Mouse (Mus musculus) intestine, embryonic 16.5 days (tissue): ENCODE data around the gene Cx3cr1. TPM values are rescaled to one million over a fixed set of nuclear protein-coding genes. Genes with fewer than 3 reads are reported as not detected.

ENCODE experiments used
- ATAC-seq: fragments of 200-750 bp; cut with Nextera tagmentation; 2 replicates; pipeline ENCODE4 v1.8.0; 2017; ENCODE audit warnings: moderate TSS enrichment, moderate library complexity
- H3K27ac ChIP-seq: fragments of 300-500 bp; sonication (generic); 2 replicates; pipeline ENCODE4 v1.5.1; 2014; ENCODE audit warnings: mild to moderate bottlenecking, low read length
- H3K27me3 ChIP-seq: fragments of 300-500 bp; sonication (generic); replicated peaks from 2 replicates; pipeline ENCODE4 v1.6.1; 2014; ENCODE audit warnings: low read length, control low read depth, mixed read lengths; ENCODE audit not compliant: control insufficient read depth, insufficient read depth
- H3K36me3 ChIP-seq: fragments of 300-500 bp; sonication (generic); 2 replicates; pipeline ENCODE4 v1.6.1; 2014; ENCODE audit warnings: low read length, control low read depth; ENCODE audit not compliant: control insufficient read depth, insufficient read depth
- H3K4me1 ChIP-seq: fragments of 300-500 bp; sonication (generic); 2 replicates; pipeline ENCODE4 v1.6.1; 2014; ENCODE audit warnings: low read length, control low read depth, mixed read lengths; ENCODE audit not compliant: control insufficient read depth, insufficient read depth
- H3K4me2 ChIP-seq: fragments of 300-500 bp; sonication (generic); 2 replicates; pipeline ENCODE4 v1.6.1; 2014; ENCODE audit warnings: low read depth, low read length, control low read depth
- H3K4me3 ChIP-seq: fragments of 300-500 bp; sonication (generic); 2 replicates; pipeline ENCODE4 v1.5.1; 2014; ENCODE audit warnings: mild to moderate bottlenecking, low read length
- H3K9ac ChIP-seq: fragments of 300-500 bp; sonication (generic); 2 replicates; pipeline ENCODE4 v1.6.1; 2014; ENCODE audit warnings: low read depth, low read length
- H3K9me3 ChIP-seq: fragments of 300-500 bp; sonication (generic); 2 replicates; pipeline ENCODE4 v1.6.1; 2016; ENCODE audit warnings: low read length, control low read depth; ENCODE audit not compliant: control insufficient read depth
- whole genome bisulfite sequencing: fragments of 180-500 bp; shearing (Covaris S2); extraction: QIAGEN DNeasy Blood & Tissue Kit; methylation state at CpG from one replicate; pipeline ENCODE4 v1.1.7; 2014; 5-methylcytosine and 5-hydroxymethylcytosine counted together
- polyA plus RNA-seq: library from polyadenylated mRNA; unstranded; fragments of >200 nt; fragmentation: Nextera tagmentation; extraction: Ambion mirVana; gene quantifications from 2 replicates; pipeline ENCODE4 v1.2.1, GENCODE M21; 2015

Cx3cr1 gene
- polyA plus RNA-seq, 1 experiment from 2014 or later = 9.2 TPM

- Histone ChIP-seq H3K9me3 (no peaks in the 10 kb centered on the region), H3K27ac (no peak overlapping the region)
- WGBS = 83% methylated on average over 9 of the region's 9 CpGs
Measured at GRCm38 (mm10) chr9:119951388-119951787, 118.3 kb downstream of the Cx3cr1 start.

GRCm38 (mm10) chr9:119950434-119950833 is 119.2 kb downstream of the Cx3cr1 start:
- ATAC-seq = no peak
- H3K4me2 ChIP-seq = no peak overlapping the region
- WGBS = 37% methylated on average over 6 of the region's 6 CpGs
- H3K27ac ChIP-seq = no peak overlapping the region
- H3K4me3 ChIP-seq = no peak overlapping the region
- H3K9ac ChIP-seq = no peak overlapping the region
- peaks cover 5% of the 10 kb centered on the region; the same call in 1 of the 2 replicates for H3K4me1 ChIP-seq
- H3K36me3 ChIP-seq = no peaks in the 10 kb centered on the region
- H3K27me3 ChIP-seq = no peaks in the 10 kb centered on the region
- no peaks in the 10 kb centered on the region for H3K9me3 ChIP-seq

More at GRCm38 (mm10) chr9:119951388-119951787, 118.3 kb downstream of the Cx3cr1 start:
- Histone ChIP-seq H3K27me3 (no peaks in the 10 kb centered on the region), H3K4me1 (peaks cover 5% of the 10 kb centered on the region; the same call in 1 of the 2 replicates), H3K36me3 (no peaks in the 10 kb centered on the region), H3K4me2 (no peak overlapping the region), H3K4me3 (no peak overlapping the region), H3K9ac (no peak overlapping the region)
- no peak for ATAC-seq

- H3K36me3 ChIP-seq = no peaks in the 10 kb centered on the region
- no peaks in the 10 kb centered on the region for H3K27me3 ChIP-seq
- no peak overlapping the region for H3K4me3 ChIP-seq
- peaks cover 5% of the 10 kb centered on the region; the same call in 1 of the 2 replicates for H3K4me1 ChIP-seq
- H3K27ac ChIP-seq = no peak overlapping the region
- no peak for ATAC-seq
- no peak overlapping the region for H3K4me2 ChIP-seq
- H3K9ac ChIP-seq = no peak overlapping the region
- H3K9me3 ChIP-seq = no peaks in the 10 kb centered on the region
- 35% methylated on average over 3 of the region's 3 CpGs for WGBS
Measured at GRCm38 (mm10) chr9:119948804-119949203, 120.9 kb downstream of the Cx3cr1 start.

- Histone ChIP-seq H3K4me2 (no peak overlapping the region), H3K27ac (no peak overlapping the region), H3K36me3 (no peaks in the 10 kb centered on the region), H3K4me1 (no peaks in the 10 kb centered on the region), H3K9me3 (no peaks in the 10 kb centered on the region), H3K9ac (no peak overlapping the region), H3K27me3 (no peaks in the 10 kb centered on the region), H3K4me3 (no peak overlapping the region)
- 73% methylated on average over 12 of the region's 12 CpGs for WGBS
- no peak for ATAC-seq
Measured at GRCm38 (mm10) chr9:119945173-119945900, 124.3 kb downstream of the Cx3cr1 start.

GRCm38 (mm10) chr9:119943326-119943725 is 126.4 kb downstream of the Cx3cr1 start:
- H3K4me3 ChIP-seq = no peak overlapping the region
- H3K4me2 ChIP-seq = no peak overlapping the region
- 59% methylated on average over 1 of the region's 1 CpGs for WGBS
- no peaks in the 10 kb centered on the region for H3K36me3 ChIP-seq
- ATAC-seq = no peak
- H3K4me1 ChIP-seq = no peaks in the 10 kb centered on the region
- H3K9me3 ChIP-seq = no peaks in the 10 kb centered on the region
- H3K27ac ChIP-seq = no peak overlapping the region
- no peak overlapping the region for H3K9ac ChIP-seq
- H3K27me3 ChIP-seq = no peaks in the 10 kb centered on the region

DNA sequence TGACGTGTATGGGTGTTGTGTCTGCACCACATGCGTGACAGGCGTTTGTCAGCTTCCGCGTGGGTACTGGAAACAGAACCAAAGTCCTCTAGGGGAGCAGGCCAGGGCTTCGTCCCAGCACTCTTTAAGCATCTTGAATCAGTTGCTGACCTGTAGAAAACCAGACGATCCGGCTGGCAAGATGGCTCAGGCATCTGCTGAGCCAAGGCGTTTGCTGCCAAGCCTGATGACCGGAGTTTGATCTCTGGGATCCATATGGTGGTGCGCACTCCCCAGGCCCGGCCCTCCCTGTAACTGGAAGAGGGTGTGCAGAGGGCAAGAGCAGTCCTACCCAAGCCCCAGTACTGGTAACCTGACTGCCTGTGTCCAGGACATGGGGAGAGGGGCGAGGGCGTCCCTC is 127.8 kb downstream of the Cx3cr1 start:
- no peaks in the 10 kb centered on the region for H3K27me3 ChIP-seq
- H3K36me3 ChIP-seq = no peaks in the 10 kb centered on the region
- 82% methylated on average over 14 of the region's 14 CpGs for WGBS
- no peak overlapping the region for H3K4me3 ChIP-seq
- no peak overlapping the region for H3K4me2 ChIP-seq
- no peaks in the 10 kb centered on the region for H3K9me3 ChIP-seq
- H3K27ac ChIP-seq = no peak overlapping the region
- ATAC-seq = no peak
- 0 out of 2 replicates have a peak overlapping the region, but pooled peaks have one; percentile 29 for H3K9ac ChIP-seq
- H3K4me1 ChIP-seq = peaks cover 4% of the 10 kb centered on the region; the same call in 1 of the 2 replicates

- 70% methylated on average over 5 of the region's 5 CpGs for WGBS
- H3K9ac ChIP-seq = no peak overlapping the region
- H3K27me3 ChIP-seq = no peaks in the 10 kb centered on the region
- no peak overlapping the region for H3K4me3 ChIP-seq
- no peak for ATAC-seq
- no peaks in the 10 kb centered on the region for H3K9me3 ChIP-seq
- H3K36me3 ChIP-seq = no peaks in the 10 kb centered on the region
- no peak overlapping the region for H3K4me2 ChIP-seq
- H3K4me1 ChIP-seq = peaks cover 4% of the 10 kb centered on the region; the same call in 1 of the 2 replicates
- H3K27ac ChIP-seq = no peak overlapping the region
Measured at GRCm38 (mm10) chr9:119941407-119941806, 128.3 kb downstream of the Cx3cr1 start.

DNA sequence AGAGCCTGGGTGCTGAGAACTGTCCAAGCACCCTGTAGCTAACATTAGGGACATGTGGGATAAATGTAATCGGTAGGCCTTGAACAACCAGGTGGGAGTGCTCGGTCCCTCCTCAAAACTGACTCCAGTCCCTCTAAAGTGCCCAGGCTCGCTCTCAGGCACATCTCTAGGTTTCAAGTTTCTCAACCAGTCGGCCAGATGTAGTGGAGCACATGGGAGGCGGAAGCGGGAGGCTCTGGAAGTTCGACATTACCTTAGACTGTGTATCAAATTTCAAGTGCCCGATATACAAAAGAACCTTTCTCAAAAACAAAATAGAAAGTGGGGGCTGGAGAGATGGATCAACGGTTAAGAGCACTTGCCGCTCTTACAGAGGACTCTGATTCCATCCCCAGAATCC is 130.0 kb downstream of the Cx3cr1 start:
- no peaks in the 10 kb centered on the region for H3K9me3 ChIP-seq
- no peak overlapping the region for H3K4me2 ChIP-seq
- ATAC-seq = no peak
- no peaks in the 10 kb centered on the region for H3K27me3 ChIP-seq
- peaks cover 4% of the 10 kb centered on the region; the same call in 1 of the 2 replicates for H3K4me1 ChIP-seq
- H3K27ac ChIP-seq = no peak overlapping the region
- WGBS = 71% methylated on average over 10 of the region's 10 CpGs
- H3K36me3 ChIP-seq = no peaks in the 10 kb centered on the region
- no peak overlapping the region for H3K9ac ChIP-seq
- no peak overlapping the region for H3K4me3 ChIP-seq

DNA sequence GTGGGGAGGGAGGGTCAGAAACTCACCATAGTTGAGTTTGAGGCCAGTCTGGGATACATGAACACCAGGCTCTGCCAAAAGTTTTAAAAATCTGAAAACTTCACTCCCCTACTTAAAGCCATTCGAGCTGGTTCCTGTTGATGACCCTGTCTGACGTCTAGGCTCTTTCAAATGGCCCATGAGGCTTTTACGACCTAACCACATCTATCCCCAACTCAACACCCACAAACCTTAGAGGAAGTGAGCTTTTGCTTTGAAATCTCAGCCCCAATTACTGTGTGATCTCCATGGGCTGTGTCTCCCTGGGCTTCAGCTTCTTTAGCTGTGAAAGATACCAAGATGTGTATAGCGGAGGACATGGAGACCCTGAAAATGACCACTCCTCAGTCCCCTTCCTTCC is 131.2 kb downstream of the Cx3cr1 start:
- no peaks in the 10 kb centered on the region for H3K36me3 ChIP-seq
- no peak overlapping the region for H3K27ac ChIP-seq
- no peaks in the 10 kb centered on the region for H3K9me3 ChIP-seq
- no peak overlapping the region for H3K4me3 ChIP-seq
- H3K27me3 ChIP-seq = no peaks in the 10 kb centered on the region
- no peak for ATAC-seq
- no peak overlapping the region for H3K9ac ChIP-seq
- peaks cover 11% of the 10 kb centered on the region; the same call in 1 of the 2 replicates for H3K4me1 ChIP-seq
- H3K4me2 ChIP-seq = no peak overlapping the region
- WGBS = 75% methylated on average over 4 of the region's 4 CpGs
